Mouse (Mus musculus) neutrophil, adult 5-6 weeks (primary cell): ENCODE results near the gene Zfp638. TPM values are rescaled to one million over a fixed set of nuclear protein-coding genes. Genes with fewer than 3 reads are reported as not detected.

Experiments used
- ATAC-seq: fragments of 151-379, 151-347 bp; 2 replicates; pipeline ENCODE4 v1.8.0; 2017; ENCODE audit warnings: mild to moderate bottlenecking, moderate TSS enrichment; ENCODE audit not compliant: insufficient number of reproducible peaks, poor library complexity, low FRiP score, severe bottlenecking; ENCODE audit errors: extremely low read depth
- total RNA-seq: library from RNA; stranded (forward); fragments of 200-1000 nt; gene quantifications from 2 replicates; pipeline ENCODE4 v1.2.3, GENCODE M21; 2017

The Zfp638 gene
- total RNA-seq, 1 experiment from 2014 or later, result 343 TPM

DNA sequence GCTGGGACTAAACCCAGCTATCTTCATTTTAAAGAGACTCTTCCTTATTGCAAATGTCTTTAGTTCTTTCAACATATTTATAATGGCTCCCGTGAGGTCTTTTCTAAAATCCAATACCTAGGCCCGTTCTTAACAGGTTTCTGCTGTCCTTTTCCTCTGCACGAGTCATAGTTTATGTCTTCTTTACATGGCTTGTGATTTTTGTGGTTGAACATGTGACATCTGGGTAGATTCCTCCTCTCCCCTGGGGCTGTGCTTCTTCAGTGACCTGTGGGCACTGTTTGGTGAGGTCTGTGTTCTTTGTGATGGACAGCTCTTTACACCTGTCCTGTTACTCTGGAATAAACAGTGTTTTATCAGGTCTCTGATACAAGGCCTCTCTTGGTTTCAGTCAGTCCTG, 19.9 kb downstream of the Zfp638 start:
- no peak for ATAC-seq

DNA sequence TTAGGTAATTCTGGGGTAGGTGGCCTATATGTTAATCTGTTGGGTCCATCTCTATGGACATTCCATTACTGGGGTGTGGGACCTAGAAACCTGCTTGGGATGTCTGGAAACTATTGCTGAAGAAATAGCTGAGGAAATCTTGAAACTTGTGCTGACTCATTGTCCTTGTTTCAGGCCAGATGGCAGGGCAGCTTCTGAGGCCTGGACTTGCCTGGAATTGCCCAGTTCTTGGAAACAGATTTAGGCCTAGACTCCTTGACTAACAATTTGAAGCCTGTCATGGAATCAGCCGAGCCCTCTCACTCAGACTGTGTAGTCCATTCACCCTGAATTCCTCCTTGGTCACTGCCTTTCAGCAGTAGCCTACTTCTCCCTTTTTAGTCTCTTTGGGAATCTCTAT, 21.9 kb downstream of the Zfp638 start:
- no peak for ATAC-seq

DNA sequence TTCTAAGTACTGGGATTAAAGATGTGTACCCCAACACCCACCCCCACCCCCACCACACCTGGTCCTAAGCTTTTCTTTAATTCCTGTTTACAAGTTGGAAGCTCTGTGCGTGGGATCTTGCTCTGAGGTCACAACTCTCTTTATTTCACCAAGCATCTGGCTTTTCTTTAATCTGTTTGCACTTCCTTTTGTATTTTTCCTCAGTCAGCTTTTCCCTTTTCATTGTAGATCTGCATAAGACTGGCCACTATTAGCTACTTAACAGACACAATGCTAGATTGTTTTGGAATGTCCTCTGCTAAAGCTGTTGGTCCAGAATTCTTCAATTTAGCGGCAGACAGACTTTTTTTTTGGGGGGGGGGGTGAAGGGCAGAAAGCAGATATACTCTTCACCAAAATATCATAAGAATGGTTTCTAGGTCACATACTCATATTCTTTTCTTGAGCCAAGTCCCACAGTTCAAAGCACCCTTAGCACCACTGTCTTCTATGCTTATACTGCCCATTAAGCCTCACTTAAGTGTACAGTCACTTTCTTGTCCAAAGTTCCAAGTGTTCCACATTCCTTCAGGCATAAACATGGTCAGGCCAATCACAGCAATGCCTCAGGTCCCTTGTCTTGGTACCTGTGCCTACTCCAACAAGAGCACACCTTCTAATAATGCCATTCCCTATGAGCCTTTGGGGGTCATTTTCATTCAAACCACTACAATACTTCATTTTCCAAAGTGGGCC, 23.5 kb downstream of the Zfp638 start:
- ATAC-seq, result no peak

- ATAC-seq, result no peak
These were observed 24.3 kb downstream of the Zfp638 start for GRCm38 (mm10) chr6:83891251-83891650.

GRCm38 (mm10) chr6:83891687-83892086, 24.8 kb downstream of the Zfp638 start:
- no peak for ATAC-seq

DNA sequence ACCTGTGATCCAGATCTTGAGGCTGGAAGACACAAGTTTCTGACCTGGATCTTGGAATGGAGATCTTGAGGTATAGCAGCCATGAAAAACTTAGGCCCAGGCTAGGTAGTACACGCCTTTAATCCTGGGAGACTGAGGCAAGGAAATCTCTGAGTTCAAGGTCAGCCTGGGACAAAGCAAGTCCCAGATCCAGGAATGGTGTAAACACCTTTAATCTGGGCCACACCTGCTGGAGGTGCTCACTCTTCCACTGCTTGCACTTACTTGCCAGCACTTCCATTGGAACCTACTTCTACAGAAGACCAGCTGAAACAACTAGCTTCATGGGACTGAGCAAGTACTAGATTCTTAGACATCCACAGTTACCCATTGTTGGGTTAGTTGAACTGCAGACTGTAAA, 26.2 kb downstream of the Zfp638 start:
- ATAC-seq, result no peak

DNA sequence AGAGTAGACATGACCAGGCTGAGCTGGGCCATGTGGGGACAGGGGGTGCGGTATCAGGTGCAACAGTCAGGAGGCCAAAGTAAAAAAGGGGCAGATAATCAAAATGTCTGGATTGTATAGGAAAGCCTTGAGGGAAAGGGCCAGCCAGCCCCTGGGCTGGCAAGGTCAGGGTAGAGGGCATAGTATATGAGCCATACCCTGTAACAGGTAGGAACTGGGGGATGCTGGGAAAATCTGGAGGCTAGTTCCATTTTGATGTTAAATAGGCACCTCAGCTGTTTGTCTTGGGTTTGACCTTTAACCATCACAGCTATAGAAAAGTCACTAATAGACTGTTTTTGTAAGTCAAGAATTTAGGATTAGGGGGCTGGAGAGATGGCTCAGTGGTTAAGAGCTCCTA, 26.7 kb downstream of the Zfp638 start:
- ATAC-seq, result no peak

GRCm38 (mm10) chr6:83899142-83899541, 32.2 kb downstream of the Zfp638 start:
- ATAC-seq, result no peak

GRCm38 (mm10) chr6:83905276-83905675, 38.4 kb downstream of the Zfp638 start:
- no peak for ATAC-seq

GRCm38 (mm10) chr6:83906659-83907058, 39.8 kb downstream of the Zfp638 start:
- 0 out of 2 replicates have a peak, but pooled peaks have one; percentile 33 for ATAC-seq

DNA sequence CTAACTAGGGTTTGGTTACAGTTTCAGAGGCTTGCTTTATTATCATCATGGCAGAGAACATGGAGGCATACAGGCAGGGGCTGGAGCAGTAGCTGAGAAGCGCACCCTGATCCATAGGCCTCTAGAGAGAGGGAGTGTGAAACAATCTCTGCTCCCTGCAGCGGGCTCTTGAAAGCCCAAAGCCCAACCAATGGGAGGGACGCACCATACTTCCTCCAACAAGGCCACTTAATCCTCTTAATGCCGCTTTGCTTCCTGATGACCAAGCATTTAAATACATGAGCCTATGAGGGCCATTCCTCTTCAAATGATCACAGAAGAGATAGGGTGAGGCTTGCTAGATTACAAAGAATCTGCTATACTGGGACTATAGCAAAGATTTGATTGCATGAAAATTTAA, 41.5 kb downstream of the Zfp638 start:
- no peak for ATAC-seq

- no peak for ATAC-seq
These were observed 46.8 kb downstream of the Zfp638 start for GRCm38 (mm10) chr6:83913710-83914109.

DNA sequence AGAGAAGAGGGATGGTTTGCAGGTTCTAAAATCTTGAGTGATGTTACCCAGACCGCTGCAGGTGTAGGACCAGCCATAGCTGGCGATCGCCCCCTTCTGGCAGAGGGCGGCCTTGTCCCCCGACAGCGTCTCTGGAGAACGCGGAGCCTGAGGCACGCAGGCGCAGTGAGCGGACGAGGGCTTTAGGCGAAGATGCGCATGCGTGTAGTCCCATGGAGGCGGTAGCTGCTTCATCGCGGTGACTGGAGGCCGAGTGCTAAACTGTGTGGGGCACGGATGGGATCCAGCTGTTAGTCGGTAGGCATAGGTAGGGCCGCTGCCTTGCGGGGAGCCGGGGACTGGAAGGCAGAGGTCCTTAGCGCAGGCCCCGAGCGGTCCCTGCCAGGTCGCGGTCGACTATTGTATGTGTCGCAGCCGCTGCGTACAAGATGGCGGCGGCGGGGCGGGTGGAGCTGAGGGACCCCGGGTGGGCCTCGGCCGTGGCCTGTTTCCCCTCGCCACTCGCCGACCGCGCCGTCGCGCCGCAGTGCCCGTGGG, 47.3 kb downstream of the Zfp638 start:
- ATAC-seq, result peak; percentile 99

- peak; percentile 20; the same call in 1 of the 2 replicates for ATAC-seq
These were observed 47.9 kb downstream of the Zfp638 start for GRCm38 (mm10) chr6:83914720-83915271.

DNA sequence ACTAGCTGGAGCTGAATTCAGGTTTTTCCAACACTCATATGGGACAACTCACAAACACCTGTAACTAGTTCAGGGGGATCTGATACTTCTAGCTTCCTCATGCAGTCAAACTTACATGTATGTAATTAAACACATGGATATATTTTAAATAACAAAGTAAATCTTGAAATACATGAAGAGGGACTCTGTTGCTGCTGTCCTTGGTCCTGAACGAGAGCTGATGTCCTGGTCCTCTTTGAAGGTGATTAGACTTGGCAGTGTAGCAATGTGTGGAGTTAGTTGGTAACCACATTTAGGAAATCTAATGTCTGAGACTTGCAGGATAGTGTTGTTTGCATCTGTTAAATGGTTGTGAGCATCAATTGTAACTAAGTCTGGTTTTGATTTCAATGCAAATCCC, 60.5 kb downstream of the Zfp638 start:
- no peak for ATAC-seq

DNA sequence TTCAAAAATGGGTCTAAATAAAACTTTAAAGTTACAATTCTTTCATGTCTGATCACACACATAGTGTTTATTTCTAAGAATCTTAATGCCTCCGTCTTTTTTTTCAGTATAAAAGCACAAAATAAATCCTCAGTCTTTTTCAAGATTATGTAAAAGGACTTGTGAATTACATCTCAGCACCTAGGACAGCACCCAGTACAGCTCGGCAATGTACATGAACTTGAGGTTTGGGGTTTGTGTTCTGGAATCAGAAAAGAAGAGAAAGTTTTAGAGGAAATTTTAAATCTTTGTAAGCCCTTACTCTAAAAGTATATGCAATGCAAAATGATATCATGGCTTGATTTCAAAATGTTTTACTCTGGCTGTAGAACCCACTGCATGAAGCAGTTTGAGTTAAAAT, 61.3 kb downstream of the Zfp638 start:
- ATAC-seq, result no peak

- ATAC-seq, result no peak
These were observed 72.6 kb downstream of the Zfp638 start for GRCm38 (mm10) chr6:83939492-83939891.

GRCm38 (mm10) chr6:83942806-83943205, 75.9 kb downstream of the Zfp638 start:
- no peak for ATAC-seq

GRCm38 (mm10) chr6:83953603-83954002, 86.7 kb downstream of the Zfp638 start:
- ATAC-seq, result no peak

DNA sequence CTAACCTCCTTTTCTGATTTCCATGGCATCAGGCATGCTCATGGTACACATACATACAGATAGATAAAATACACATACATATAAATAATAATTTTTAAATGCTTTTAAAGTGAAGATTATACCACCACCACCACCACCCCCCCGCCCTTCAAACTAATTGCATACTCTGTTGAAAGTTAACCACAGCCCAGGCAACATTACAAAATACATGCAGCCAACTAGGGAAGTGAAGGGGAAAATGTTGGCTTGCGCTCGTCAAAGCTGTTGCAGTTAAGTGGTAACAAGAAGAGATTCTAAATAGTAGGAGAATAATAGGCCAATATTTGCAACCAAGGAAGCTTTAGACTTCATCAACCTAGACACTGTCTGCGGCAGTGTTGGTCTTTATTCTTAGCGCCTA, 120.7 kb downstream of the Zfp638 start:
- ATAC-seq, result no peak

DNA sequence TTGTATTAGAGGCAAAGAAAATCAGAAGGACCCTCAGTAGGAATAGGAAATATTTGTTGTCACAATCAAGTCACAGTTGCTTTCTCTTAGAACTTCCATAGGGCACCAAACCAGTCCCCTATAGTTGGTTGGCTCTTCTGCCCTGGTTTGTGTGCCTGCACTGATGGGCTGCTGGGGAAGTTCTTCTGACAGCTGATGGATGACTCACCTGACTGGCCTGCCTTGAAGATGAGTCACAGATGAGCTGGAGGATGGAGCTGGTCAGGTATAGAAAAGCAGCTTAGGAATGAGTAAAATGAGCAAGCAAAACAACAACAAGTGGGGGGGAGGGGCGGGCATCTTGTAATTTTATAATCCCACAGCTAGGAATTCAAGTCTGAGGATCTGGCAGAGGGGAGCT, 135.8 kb downstream of the Zfp638 start:
- no peak for ATAC-seq
